Mouse (Mus musculus) ovary, adult 18-20 months (tissue): ENCODE data around the gene Plekha7.
A peak's percentile ranks its signal among the peaks of the same experiment; 100 is the strongest.

Source experiments
- DNase-seq: peaks from one replicate; pipeline ENCODE4 v3.0.0; 2022; ENCODE audit warnings: low spot score, mixed read lengths

The Plekha7 gene

GRCm38 (mm10) chr7:116248536-116248935 is 59.6 kb downstream of the Plekha7 start:
- no peak for DNase-seq

- no peak for DNase-seq
Observed at GRCm38 (mm10) chr7:116247377-116247729, 60.8 kb downstream of the Plekha7 start.

- DNase-seq = no peak
Observed at GRCm38 (mm10) chr7:116246696-116247376, 61.3 kb downstream of the Plekha7 start.

GRCm38 (mm10) chr7:116245815-116246695 is 62.1 kb downstream of the Plekha7 start:
- DNase-seq = no peak

- no peak for DNase-seq
Observed at GRCm38 (mm10) chr7:116244302-116245165, 63.6 kb downstream of the Plekha7 start.

- no peak for DNase-seq
Observed at GRCm38 (mm10) chr7:116242810-116243209, 65.4 kb downstream of the Plekha7 start.

- DNase-seq = no peak
Observed at GRCm38 (mm10) chr7:116241601-116242000, 66.6 kb downstream of the Plekha7 start.

- DNase-seq = no peak
Observed at GRCm38 (mm10) chr7:116240791-116241474, 67.2 kb downstream of the Plekha7 start.

GRCm38 (mm10) chr7:116240353-116240752 is 67.8 kb downstream of the Plekha7 start:
- peak; percentile 48 for DNase-seq

- no peak for DNase-seq
Observed at GRCm38 (mm10) chr7:116238320-116238719, 69.9 kb downstream of the Plekha7 start.

GRCm38 (mm10) chr7:116237157-116237981 is 70.8 kb downstream of the Plekha7 start:
- peak; percentile 75 for DNase-seq

- no peak for DNase-seq
Observed at GRCm38 (mm10) chr7:116236608-116237007, 71.6 kb downstream of the Plekha7 start.

- no peak for DNase-seq
Observed at GRCm38 (mm10) chr7:116234287-116234806, 73.8 kb downstream of the Plekha7 start.

- no peak for DNase-seq
Observed at GRCm38 (mm10) chr7:116230811-116231609, 77.2 kb downstream of the Plekha7 start.

GRCm38 (mm10) chr7:116226877-116227282 is 81.3 kb downstream of the Plekha7 start:
- DNase-seq = no peak

- peak; percentile 21 for DNase-seq
Observed at GRCm38 (mm10) chr7:116226316-116226715, 81.9 kb downstream of the Plekha7 start.

- DNase-seq = no peak
Observed at GRCm38 (mm10) chr7:116224543-116224942, 83.6 kb downstream of the Plekha7 start.

GRCm38 (mm10) chr7:116223010-116223783 is 85.0 kb downstream of the Plekha7 start:
- no peak for DNase-seq
